8 mouse cellular contexts compared by ENCODE assay signal in the genomic region with DNA sequence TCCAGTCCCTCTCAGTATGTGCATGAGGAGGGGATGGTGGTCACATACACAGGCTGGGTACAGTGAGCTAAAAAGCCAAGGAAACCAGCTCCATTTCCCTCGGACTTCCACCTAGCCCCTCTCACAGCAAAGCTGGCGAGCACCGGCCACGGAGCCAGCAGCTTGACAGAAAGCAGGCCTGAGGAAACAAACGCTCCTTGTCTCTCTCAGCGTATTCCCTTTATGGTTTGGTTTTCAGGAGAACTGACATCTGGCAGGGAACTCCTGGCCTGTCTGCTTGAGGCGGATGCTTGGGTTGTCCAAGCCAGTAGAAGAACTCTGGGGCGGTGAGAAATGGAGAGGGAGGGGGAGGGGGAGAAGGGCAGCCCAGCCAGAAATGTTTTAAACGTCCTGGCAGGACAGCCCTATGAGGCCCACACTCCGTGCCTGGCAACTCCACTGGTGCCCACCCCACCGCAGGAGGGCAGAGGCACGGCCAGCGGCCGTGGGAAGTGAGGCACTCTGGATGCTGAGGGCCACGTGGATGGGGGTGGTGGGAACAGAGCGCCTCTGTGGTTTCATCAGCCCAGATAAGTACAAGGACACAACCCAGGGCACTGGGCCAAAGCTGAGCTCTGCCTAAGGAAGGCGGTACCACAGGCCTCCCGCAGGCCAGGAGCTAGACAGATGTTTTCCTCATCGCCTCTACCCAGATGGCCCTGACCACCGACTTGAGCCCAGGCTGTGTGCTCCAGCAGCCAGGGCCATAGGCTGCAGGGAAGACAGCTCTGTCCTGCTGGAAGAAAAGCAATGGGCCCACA. TPM values are rescaled to one million over a fixed set of nuclear protein-coding genes. Genes with fewer than 3 reads are reported as not detected.
DNase-seq lines count a peak whose midpoint lies in the region; ATAC-seq and TF ChIP-seq lines count a peak whose summit lies in the region.

No protein-coding gene starts in this region.

- TF ChIP-seq CTCF in G1E (IDR thresholded peaks at IDR 0.05; ENCODE audit: low read depth, low read length) = no peak

- H3K9ac ChIP-seq in hindbrain, embryonic 11.5 days (ENCODE audit: low read depth, low read length) = no peak overlapping the region
- H3K9ac ChIP-seq in lung, embryonic 15.5 days = no peak overlapping the region

- 0 out of 2 replicates have a peak overlapping the region, but pooled peaks have one; percentile 17 for H3K27ac ChIP-seq in hindbrain, embryonic 11.5 days (ENCODE audit: low read depth, low read length)
- H3K27ac ChIP-seq in lung, embryonic 15.5 days = peak overlapping the region; percentile 96

- no peaks in the 10 kb centered on the region for H3K9me3 ChIP-seq in G1E (replicated peaks)
- H3K9me3 ChIP-seq in hindbrain, embryonic 11.5 days (ENCODE audit: control insufficient read depth, low read length) = no peaks in the 10 kb centered on the region
- H3K9me3 ChIP-seq in lung, embryonic 15.5 days = no peaks in the 10 kb centered on the region

- peaks cover 11% of the 10 kb centered on the region for H3K4me1 ChIP-seq in G1E (ENCODE audit: insufficient read depth, low read depth, low read length)
- H3K4me1 ChIP-seq in hindbrain, embryonic 11.5 days (replicated peaks; ENCODE audit: control insufficient read depth, insufficient read depth, low read length) = no peaks in the 10 kb centered on the region
- peaks cover 37% of the 10 kb centered on the region for H3K4me1 ChIP-seq in lung, embryonic 15.5 days

- no peak overlapping the region for H3K4me2 ChIP-seq in hindbrain, embryonic 11.5 days (replicated peaks; ENCODE audit: low read depth, low read length)
- H3K4me2 ChIP-seq in lung, embryonic 15.5 days = peak overlapping the region; percentile 45

- H3K4me3 ChIP-seq in G1E (ENCODE audit: low read depth, low read length) = no peak overlapping the region
- H3K4me3 ChIP-seq in hindbrain, embryonic 11.5 days (ENCODE audit: low read depth, low read length) = no peak overlapping the region
- H3K4me3 ChIP-seq in lung, embryonic 15.5 days = no peak overlapping the region; the same call in 1 of the 2 replicates

- 59% methylated on average over 20 of the region's 20 CpGs for WGBS in hindbrain, embryonic 11.5 days
- WGBS in lung, embryonic 15.5 days = 9% methylated on average over 20 of the region's 20 CpGs

- no peak; the same call in 1 of the 2 replicates for ATAC-seq in G1E (ENCODE audit: extremely low read depth, insufficient number of reproducible peaks, low FRiP score, poor library complexity, severe bottlenecking)
- ATAC-seq in hindbrain, embryonic 11.5 days (ENCODE audit: low FRiP score) = no peak
- peak; percentile 96 for ATAC-seq in lung, embryonic 15.5 days (ENCODE audit: borderline replicate concordance, extremely low read depth, low FRiP score, low TSS enrichment)

- H3K27me3 ChIP-seq in G1E (ENCODE audit: insufficient read depth, low read length) = no peaks in the 10 kb centered on the region
- no peaks in the 10 kb centered on the region for H3K27me3 ChIP-seq in hindbrain, embryonic 11.5 days (ENCODE audit: control insufficient read depth, insufficient read depth, low read length)
- 0 out of 2 replicates have a peak, but pooled peaks cover 3% of the 10 kb centered on the region for H3K27me3 ChIP-seq in lung, embryonic 15.5 days

- DNase-seq in G1E (ENCODE audit: low spot score) = peak; percentile 46
- DNase-seq in cerebellum, postnatal 10 days = peak; percentile 79 to 88
- DNase-seq in frontal cortex, postnatal 14 days (ENCODE audit: low spot score in 2 of 2) = peak; percentile 74 to 85
- peak; percentile 15 for DNase-seq in hindbrain, embryonic 11.5 days (ENCODE audit: low spot score)
- peak; percentile 84 to 86 for DNase-seq in layer of hippocampus, postnatal 10 days (ENCODE audit: low spot score in 2 of 2)
- DNase-seq in ovary, postnatal 14 days (ENCODE audit: low spot score) = peak; percentile 90
- peak; percentile 36 to 52 for DNase-seq in thymus, postnatal 36 days

- H3K36me3 ChIP-seq in G1E (replicated peaks) = peaks cover 83% of the 10 kb centered on the region
- no peaks in the 10 kb centered on the region for H3K36me3 ChIP-seq in hindbrain, embryonic 11.5 days (ENCODE audit: control insufficient read depth, insufficient read depth, low read length)
- H3K36me3 ChIP-seq in lung, embryonic 15.5 days = no peaks in the 10 kb centered on the region

RNA-seq across cellular contexts. Expression of gene Ppcdc, which starts 19.4 kb away (rescaled TPM):
- total RNA-seq in G1E (2014; fragmentation: Nextera tagmentation) = 55.0 and 58.6 TPM in 2 replicates
- total RNA-seq in G1E (2017) = 26.0 and 29.9 TPM in 2 replicates
- polyA plus RNA-seq in G1E (2012) = 3.0 and 8.5 TPM in 2 replicates
- 16.5 and 19.8 TPM in 2 replicates for polyA plus RNA-seq in hindbrain, embryonic 11.5 days (2014; fragmentation: Nextera tagmentation; extraction: Ambion mirVana)
- 10 to 100 TPM; 14.2 to 15.5 TPM for total RNA-seq in layer of hippocampus, postnatal 10 days (2021)
- 24.9 and 27.5 TPM in 2 replicates for polyA plus RNA-seq in lung, embryonic 15.5 days (2015; fragmentation: Nextera tagmentation; extraction: Ambion mirVana)

RNA-seq across cellular contexts. Expression of gene Scamp5, which starts 47.3 kb away (rescaled TPM):
- total RNA-seq in G1E (2014; fragmentation: Nextera tagmentation) (not detected in 2 replicates), G1E (2017) (0.22 and 0.29 TPM in 2 replicates)
- 0.21 and 0.22 TPM in 2 replicates for polyA plus RNA-seq in G1E (2012)
- polyA plus RNA-seq in hindbrain, embryonic 11.5 days (2014; fragmentation: Nextera tagmentation; extraction: Ambion mirVana) = 17.7 and 18.3 TPM in 2 replicates
- 100 to 1,000 TPM; 345 to 387 TPM for total RNA-seq in layer of hippocampus, postnatal 10 days (2021)
- 6.3 and 6.9 TPM in 2 replicates for polyA plus RNA-seq in lung, embryonic 15.5 days (2015; fragmentation: Nextera tagmentation; extraction: Ambion mirVana)

Comparison
In these comparisons a context has a peak if more than half of its experiments do, and no peak if none do; other contexts are left out.
1. DNase-seq: peak in every context shown above with its lines; median percentile 90 in ovary, postnatal 14 days; 85 in layer of hippocampus, postnatal 10 days; 84 in cerebellum, postnatal 10 days; 80 in frontal cortex, postnatal 14 days; 46 in G1E; 44 in thymus, postnatal 36 days; 15 in hindbrain, embryonic 11.5 days.